Mouse (Mus musculus): ENCODE results near the gene Cfap97. TPM values are rescaled to one million over a fixed set of nuclear protein-coding genes. Genes with fewer than 3 reads are reported as not detected.

The Cfap97 gene
- total RNA-seq, 1 experiment: 7.4 TPM

GRCm38 (mm10) chr8:46242946-46243345 is 91.4 kb downstream of the Cfap97 start:
- no peak overlapping the region for H3K9ac ChIP-seq (ENCODE audit: insufficient read depth, low read depth, low read length, poor library complexity, severe bottlenecking)
- in situ Hi-C loops (cut with MboI; ENCODE audit: low sequenced_read_pairs in 2 of 2, unreplicated experiment in 2 of 2): no loop called here
- TF ChIP-seq CHD2 (IDR thresholded peaks at IDR 0.05; ENCODE audit: low read depth, low read length): no peak
- no peak for TF ChIP-seq HCFC1 (IDR thresholded peaks at IDR 0.05; ENCODE audit: borderline replicate concordance, insufficient read depth, low read length)
- no peak for TF ChIP-seq MAFK (IDR thresholded peaks at IDR 0.05; ENCODE audit: insufficient read depth, low read depth, low read length)
- TF ChIP-seq ZC3H11A (IDR thresholded peaks at IDR 0.05; ENCODE audit: borderline replicate concordance, low read depth, low read length): no peak
- TF ChIP-seq ZNF384 (IDR thresholded peaks at IDR 0.05; ENCODE audit: low read depth, low read length): no peak
- H3K4me3 ChIP-seq (ENCODE audit: insufficient read depth in 1 of 2, low read depth in 1 of 2, low read length in 2 of 2, poor library complexity in 1 of 2, severe bottlenecking in 1 of 2): no peak overlapping the region
- no peak for DNase-seq (ENCODE audit: low read depth, low spot score)
- no peaks in the 10 kb centered on the region for H3K9me3 ChIP-seq (ENCODE audit: control insufficient read depth, insufficient read depth, low read depth, low read length)
- no peaks in the 10 kb centered on the region for H3K36me3 ChIP-seq (ENCODE audit: control insufficient read depth, insufficient read depth, low read length, poor library complexity, severe bottlenecking)
- H3K27ac ChIP-seq (ENCODE audit: insufficient read depth, low read depth, low read length, poor library complexity, severe bottlenecking): no peak overlapping the region
- H3K4me1 ChIP-seq (ENCODE audit: control insufficient read depth in 2 of 2, insufficient read depth in 2 of 2, low read length in 2 of 2, poor library complexity in 1 of 2): no peaks in the 10 kb centered on the region; a peak in 1 of 4 replicates

Other genes starting within 250 kb of the Cfap97 start
- gene Ccdc110, start 217.2 kb upstream of the Cfap97 start, total RNA-seq (2012; rRNA removed): not detected in 2 replicates
- gene 1700029J07Rik, start 176.5 kb upstream of the Cfap97 start, total RNA-seq (2012; rRNA removed): 0.16 and 0.36 TPM in 2 replicates
- gene Ufsp2, start 176.2 kb upstream of the Cfap97 start, total RNA-seq (2012; rRNA removed): 17.1 and 21.7 TPM in 2 replicates
- gene Lrp2bp, start 152.5 kb upstream of the Cfap97 start, total RNA-seq (2012; rRNA removed): 0.13 and 0.26 TPM in 2 replicates
- gene Ankrd37, start 146.1 kb upstream of the Cfap97 start, total RNA-seq (2012; rRNA removed): 12.3 and 13.6 TPM in 2 replicates
- gene Snx25, start 388 bp downstream of the Cfap97 start, total RNA-seq (2012; rRNA removed): 8.1 and 10.3 TPM in 2 replicates
- 168 and 284 TPM in 2 replicates for gene Slc25a4, start 59.5 kb downstream of the Cfap97 start, total RNA-seq (2012; rRNA removed)
- gene Helt, start 142.9 kb downstream of the Cfap97 start, total RNA-seq (2012; rRNA removed): not detected in 2 replicates

All from ES-E14 (cell line).